Mouse (Mus musculus): ENCODE measurements around the gene Qpct. TPM values are rescaled to one million over a fixed set of nuclear protein-coding genes. Genes with fewer than 3 reads are reported as not detected.

Gene Qpct
- polyA plus RNA-seq, 1 experiment from 2014 or later: 7.3 TPM

DNA sequence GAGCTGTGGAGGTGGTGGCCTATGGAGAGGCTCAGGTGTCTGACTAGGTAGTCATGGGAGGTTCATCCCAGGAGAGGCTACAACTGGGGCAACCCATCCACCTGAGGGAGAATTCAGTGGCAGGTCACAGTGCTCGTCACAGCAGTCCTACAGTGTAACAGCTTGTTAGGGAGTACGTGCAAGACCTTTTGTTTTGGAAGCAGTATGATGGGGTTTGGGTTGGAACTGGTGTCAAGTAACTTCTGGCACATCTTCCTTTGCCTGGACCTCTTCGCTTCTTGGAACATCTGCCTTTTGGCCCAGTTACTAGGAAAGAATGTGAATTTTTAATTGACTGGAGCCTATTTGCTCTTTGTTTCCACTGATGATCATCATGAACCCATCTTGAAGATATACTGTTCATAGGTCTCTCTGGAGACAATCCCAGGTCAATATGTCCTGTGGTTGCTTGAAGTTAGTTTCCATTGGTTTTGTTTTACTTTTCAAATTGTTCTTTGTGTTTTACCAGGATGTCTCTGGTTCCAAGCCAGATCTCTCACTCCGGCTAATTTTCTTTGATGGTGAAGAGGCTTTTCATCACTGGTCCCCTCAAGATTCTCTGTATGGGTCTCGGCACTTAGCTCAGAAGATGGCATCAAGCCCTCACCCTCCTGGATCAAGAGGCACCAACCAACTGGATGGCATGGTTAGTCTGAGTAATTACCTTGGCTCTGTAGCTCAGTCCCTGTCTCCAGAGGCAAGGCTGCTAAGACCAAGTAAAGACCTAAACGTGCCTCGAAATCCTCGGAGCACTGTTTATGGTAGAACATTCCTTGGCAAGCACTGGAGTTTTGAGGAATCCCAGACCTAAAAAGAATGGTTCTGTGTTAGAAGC is 25.5 kb downstream of the Qpct start:
- ATAC-seq (replicated peaks; ENCODE audit: insufficient number of reproducible peaks, low FRiP score, low TSS enrichment, low read depth): no peak

GRCm38 (mm10) chr17:79077848-79078146 is 26.1 kb downstream of the Qpct start:
- H3K4me3 ChIP-seq (ENCODE audit: low read depth, low read length): no peak overlapping the region
- H3K4me1 ChIP-seq (ENCODE audit: control insufficient read depth, insufficient read depth, low read length): no peaks in the 10 kb centered on the region
- H3K36me3 ChIP-seq (replicated peaks; ENCODE audit: control insufficient read depth, insufficient read depth, low read depth, low read length): no peaks in the 10 kb centered on the region
- no peaks in the 10 kb centered on the region for H3K9me3 ChIP-seq (replicated peaks; ENCODE audit: control insufficient read depth, low read length)
- H3K27me3 ChIP-seq (ENCODE audit: control insufficient read depth, insufficient read depth, low read length): no peaks in the 10 kb centered on the region
- H3K27ac ChIP-seq (replicated peaks; ENCODE audit: low read depth, low read length): no peak overlapping the region
- ATAC-seq (replicated peaks; ENCODE audit: insufficient number of reproducible peaks, low FRiP score, low TSS enrichment, low read depth) (no peak), DNase-seq (ENCODE audit: low spot score) (no peak)
- no peak overlapping the region for H3K4me2 ChIP-seq (ENCODE audit: low read depth, low read length)
- WGBS: 87% methylated on average over 1 of the region's 1 CpGs
- H3K9ac ChIP-seq (replicated peaks; ENCODE audit: low read length): no peak overlapping the region

More for the DNA sequence above, 25.5 kb downstream of the Qpct start:
- no peak overlapping the region for H3K4me2 ChIP-seq (ENCODE audit: low read depth, low read length)
- no peaks in the 10 kb centered on the region for H3K4me1 ChIP-seq (ENCODE audit: control insufficient read depth, insufficient read depth, low read length)
- no peak overlapping the region for H3K27ac ChIP-seq (replicated peaks; ENCODE audit: low read depth, low read length)
- H3K27me3 ChIP-seq (ENCODE audit: control insufficient read depth, insufficient read depth, low read length): no peaks in the 10 kb centered on the region
- no peaks in the 10 kb centered on the region for H3K9me3 ChIP-seq (replicated peaks; ENCODE audit: control insufficient read depth, low read length)
- no peak overlapping the region for H3K4me3 ChIP-seq (ENCODE audit: low read depth, low read length)
- DNase-seq (ENCODE audit: low spot score): no peak
- 84% methylated on average over 8 of the region's 8 CpGs for WGBS
- no peak overlapping the region for H3K9ac ChIP-seq (replicated peaks; ENCODE audit: low read length)
- no peaks in the 10 kb centered on the region for H3K36me3 ChIP-seq (replicated peaks; ENCODE audit: control insufficient read depth, insufficient read depth, low read depth, low read length)

DNA sequence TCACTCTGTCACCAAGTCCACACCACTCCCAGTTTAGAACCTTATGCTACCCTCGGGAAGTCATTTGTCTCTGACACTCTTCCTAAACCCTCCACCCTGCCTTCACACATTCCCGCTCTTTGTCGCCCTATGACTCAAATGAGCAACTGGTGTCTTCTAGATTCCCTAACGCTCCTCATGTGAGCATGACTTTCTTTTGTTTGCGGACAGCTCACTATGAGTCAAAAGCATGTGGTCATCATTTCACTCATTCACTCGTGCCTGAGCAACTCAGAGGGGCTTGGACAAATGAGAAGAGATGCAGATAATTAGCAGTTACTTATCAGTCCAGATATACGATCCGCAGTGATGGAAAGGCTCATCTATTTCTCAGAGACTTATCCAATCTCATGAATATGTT is 26.5 kb downstream of the Qpct start:
- H3K9me3 ChIP-seq (replicated peaks; ENCODE audit: control insufficient read depth, low read length): no peaks in the 10 kb centered on the region
- no peaks in the 10 kb centered on the region for H3K4me1 ChIP-seq (ENCODE audit: control insufficient read depth, insufficient read depth, low read length)
- no peak overlapping the region for H3K4me3 ChIP-seq (ENCODE audit: low read depth, low read length)
- no peak overlapping the region for H3K4me2 ChIP-seq (ENCODE audit: low read depth, low read length)
- no peaks in the 10 kb centered on the region for H3K36me3 ChIP-seq (replicated peaks; ENCODE audit: control insufficient read depth, insufficient read depth, low read depth, low read length)
- no peak overlapping the region for H3K9ac ChIP-seq (replicated peaks; ENCODE audit: low read length)
- no peak overlapping the region for H3K27ac ChIP-seq (replicated peaks; ENCODE audit: low read depth, low read length)
- H3K27me3 ChIP-seq (ENCODE audit: control insufficient read depth, insufficient read depth, low read length): no peaks in the 10 kb centered on the region
- 87% methylated on average over 8 of the region's 8 CpGs for WGBS
- ATAC-seq (replicated peaks; ENCODE audit: insufficient number of reproducible peaks, low FRiP score, low TSS enrichment, low read depth) (no peak), DNase-seq (ENCODE audit: low spot score) (no peak)

GRCm38 (mm10) chr17:79091710-79092109 is 40.0 kb downstream of the Qpct start:
- H3K9ac ChIP-seq (replicated peaks; ENCODE audit: low read length): no peak overlapping the region
- WGBS: 81% methylated on average over 1 of the region's 1 CpGs
- H3K4me1 ChIP-seq (ENCODE audit: control insufficient read depth, insufficient read depth, low read length): no peaks in the 10 kb centered on the region
- H3K4me3 ChIP-seq (ENCODE audit: low read depth, low read length): no peak overlapping the region
- no peaks in the 10 kb centered on the region for H3K27me3 ChIP-seq (ENCODE audit: control insufficient read depth, insufficient read depth, low read length)
- H3K9me3 ChIP-seq (replicated peaks; ENCODE audit: control insufficient read depth, low read length): no peaks in the 10 kb centered on the region
- no peak overlapping the region for H3K4me2 ChIP-seq (ENCODE audit: low read depth, low read length)
- no peak overlapping the region for H3K27ac ChIP-seq (replicated peaks; ENCODE audit: low read depth, low read length)
- H3K36me3 ChIP-seq (replicated peaks; ENCODE audit: control insufficient read depth, insufficient read depth, low read depth, low read length): no peaks in the 10 kb centered on the region
- DNase-seq (ENCODE audit: low spot score) (no peak), ATAC-seq (replicated peaks; ENCODE audit: insufficient number of reproducible peaks, low FRiP score, low TSS enrichment, low read depth) (no peak)

GRCm38 (mm10) chr17:79093286-79093975 is 41.7 kb downstream of the Qpct start:
- 57% methylated on average over 5 of the region's 5 CpGs for WGBS
- Histone ChIP-seq H3K27me3 (ENCODE audit: control insufficient read depth, insufficient read depth, low read length) (no peaks in the 10 kb centered on the region), H3K4me2 (ENCODE audit: low read depth, low read length) (no peak overlapping the region), H3K9me3 (replicated peaks; ENCODE audit: control insufficient read depth, low read length) (no peaks in the 10 kb centered on the region), H3K27ac (replicated peaks; ENCODE audit: low read depth, low read length) (no peak overlapping the region), H3K4me1 (ENCODE audit: control insufficient read depth, insufficient read depth, low read length) (no peaks in the 10 kb centered on the region), H3K9ac (replicated peaks; ENCODE audit: low read length) (no peak overlapping the region), H3K4me3 (ENCODE audit: low read depth, low read length) (no peak overlapping the region), H3K36me3 (replicated peaks; ENCODE audit: control insufficient read depth, insufficient read depth, low read depth, low read length) (no peaks in the 10 kb centered on the region)
- DNase-seq (ENCODE audit: low spot score) (no peak), ATAC-seq (replicated peaks; ENCODE audit: insufficient number of reproducible peaks, low FRiP score, low TSS enrichment, low read depth) (no peak)

- WGBS: 88% methylated on average over 2 of the region's 2 CpGs
- Histone ChIP-seq H3K4me3 (ENCODE audit: low read depth, low read length) (no peak overlapping the region), H3K9ac (replicated peaks; ENCODE audit: low read length) (no peak overlapping the region), H3K36me3 (replicated peaks; ENCODE audit: control insufficient read depth, insufficient read depth, low read depth, low read length) (no peaks in the 10 kb centered on the region), H3K27me3 (ENCODE audit: control insufficient read depth, insufficient read depth, low read length) (no peaks in the 10 kb centered on the region), H3K4me1 (ENCODE audit: control insufficient read depth, insufficient read depth, low read length) (no peaks in the 10 kb centered on the region), H3K4me2 (ENCODE audit: low read depth, low read length) (no peak overlapping the region), H3K9me3 (replicated peaks; ENCODE audit: control insufficient read depth, low read length) (no peaks in the 10 kb centered on the region), H3K27ac (replicated peaks; ENCODE audit: low read depth, low read length) (no peak overlapping the region)
- DNase-seq (ENCODE audit: low spot score) (no peak), ATAC-seq (replicated peaks; ENCODE audit: insufficient number of reproducible peaks, low FRiP score, low TSS enrichment, low read depth) (no peak)
Measured at GRCm38 (mm10) chr17:79095624-79096023, 43.9 kb downstream of the Qpct start.

GRCm38 (mm10) chr17:79099866-79100265 is 48.2 kb downstream of the Qpct start:
- Histone ChIP-seq H3K4me2 (ENCODE audit: low read depth, low read length) (no peak overlapping the region), H3K27ac (replicated peaks; ENCODE audit: low read depth, low read length) (no peak overlapping the region), H3K4me1 (ENCODE audit: control insufficient read depth, insufficient read depth, low read length) (no peaks in the 10 kb centered on the region), H3K9me3 (replicated peaks; ENCODE audit: control insufficient read depth, low read length) (no peaks in the 10 kb centered on the region), H3K27me3 (ENCODE audit: control insufficient read depth, insufficient read depth, low read length) (no peaks in the 10 kb centered on the region), H3K9ac (replicated peaks; ENCODE audit: low read length) (no peak overlapping the region), H3K36me3 (replicated peaks; ENCODE audit: control insufficient read depth, insufficient read depth, low read depth, low read length) (no peaks in the 10 kb centered on the region), H3K4me3 (ENCODE audit: low read depth, low read length) (no peak overlapping the region)
- ATAC-seq (replicated peaks; ENCODE audit: insufficient number of reproducible peaks, low FRiP score, low TSS enrichment, low read depth) (no peak), DNase-seq (ENCODE audit: low spot score) (no peak)
- 81% methylated on average over 4 of the region's 4 CpGs for WGBS

DNA sequence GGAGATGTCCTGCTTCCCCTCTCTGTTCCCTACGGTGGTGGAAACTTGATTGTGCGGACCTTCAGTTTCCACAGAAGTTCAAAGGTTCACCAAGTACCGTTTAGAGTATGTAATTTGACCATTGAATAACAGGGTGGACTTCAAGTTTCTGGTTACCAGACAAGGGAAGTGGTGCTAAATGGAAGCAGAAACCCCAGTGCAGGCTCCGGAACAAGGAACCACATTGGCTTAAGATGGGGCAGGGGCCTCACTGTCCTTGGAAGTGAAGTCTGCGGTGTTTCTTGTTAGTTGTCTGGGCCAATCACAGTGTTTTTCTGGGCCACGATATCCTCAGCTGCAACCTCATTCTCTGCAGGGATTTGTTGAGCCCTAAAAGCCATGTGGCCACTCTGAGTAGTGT is 56.5 kb downstream of the Qpct start:
- DNase-seq (ENCODE audit: low spot score) (no peak), ATAC-seq (replicated peaks; ENCODE audit: insufficient number of reproducible peaks, low FRiP score, low TSS enrichment, low read depth) (no peak)
- 36% methylated on average over 6 of the region's 6 CpGs for WGBS
- Histone ChIP-seq H3K4me3 (ENCODE audit: low read depth, low read length) (no peak overlapping the region), H3K4me1 (ENCODE audit: control insufficient read depth, insufficient read depth, low read length) (no peaks in the 10 kb centered on the region), H3K9me3 (replicated peaks; ENCODE audit: control insufficient read depth, low read length) (no peaks in the 10 kb centered on the region), H3K4me2 (ENCODE audit: low read depth, low read length) (no peak overlapping the region), H3K36me3 (replicated peaks; ENCODE audit: control insufficient read depth, insufficient read depth, low read depth, low read length) (no peaks in the 10 kb centered on the region), H3K9ac (replicated peaks; ENCODE audit: low read length) (no peak overlapping the region), H3K27ac (replicated peaks; ENCODE audit: low read depth, low read length) (no peak overlapping the region), H3K27me3 (ENCODE audit: control insufficient read depth, insufficient read depth, low read length) (no peaks in the 10 kb centered on the region)
